Mouse (Mus musculus) limb, embryonic 12.5 days (tissue): ENCODE measurements around the gene Vmn1r234. TPM values are rescaled to one million over a fixed set of nuclear protein-coding genes. Genes with fewer than 3 reads are reported as not detected.
A peak's percentile ranks its signal among the peaks of the same experiment; 100 is the strongest.
"Not testable (repeated sequence)": the region's sequence is repeated elsewhere in the genome, so short reads cannot be mapped to it uniquely, and the experiment has no call there.

Experiments used
- ATAC-seq: fragments of 200-750 bp; cut with Nextera tagmentation; 2 replicates; pipeline ENCODE4 v1.8.0; 2017; ENCODE audit warnings: low read depth, moderate TSS enrichment; ENCODE audit not compliant: insufficient number of reproducible peaks, insufficient read depth, low FRiP score, low TSS enrichment
- H3K27ac ChIP-seq: fragments of 300-500 bp; sonication (generic); 2 replicates; pipeline ENCODE4 v1.5.1; 2016; ENCODE audit warnings: mild to moderate bottlenecking, moderate library complexity
- H3K27me3 ChIP-seq: fragments of 300-500 bp; sonication (generic); 2 replicates; pipeline ENCODE4 v1.6.1; 2016; ENCODE audit warnings: mild to moderate bottlenecking, moderate library complexity
- H3K36me3 ChIP-seq: fragments of 300-500 bp; sonication (generic); 2 replicates; pipeline ENCODE4 v1.6.1; 2016; ENCODE audit warnings: mild to moderate bottlenecking, moderate library complexity
- H3K4me1 ChIP-seq: fragments of 300-500 bp; sonication (generic); replicated peaks from 2 replicates; pipeline ENCODE4 v1.6.1; 2016
- H3K4me2 ChIP-seq: fragments of 300-500 bp; sonication (generic); 2 replicates; pipeline ENCODE4 v1.6.1; 2016; ENCODE audit warnings: mild to moderate bottlenecking, moderate library complexity
- H3K4me3 ChIP-seq: fragments of 300-500 bp; sonication (generic); replicated peaks from 2 replicates; pipeline ENCODE4 v1.5.1; 2016; ENCODE audit warnings: mild to moderate bottlenecking
- H3K9ac ChIP-seq: fragments of 300-500 bp; sonication (generic); replicated peaks from 2 replicates; pipeline ENCODE4 v1.6.1; 2016; ENCODE audit warnings: mild to moderate bottlenecking, moderate library complexity
- H3K9me3 ChIP-seq: fragments of 300-500 bp; sonication (generic); 2 replicates; pipeline ENCODE4 v1.6.1; 2016; ENCODE audit warnings: mild to moderate bottlenecking, moderate library complexity
- WGBS: fragments of 180-500 bp; shearing (Covaris S2); methylation state at CpG from one replicate; pipeline ENCODE4 v1.1.7; 2016; 5-methylcytosine and 5-hydroxymethylcytosine counted together
- microRNA-seq: library from miRNA; unstranded; fragments of <30 nt; microRNA quantifications from one replicate; pipeline ENCODE4, GENCODE M21; 2017
- polyA plus RNA-seq: library from polyadenylated mRNA; unstranded; fragments of >200 nt; fragmentation: Nextera tagmentation; extraction: Ambion mirVana; gene quantifications from 2 replicates; pipeline ENCODE4 v1.2.1, GENCODE M21; 2016

Vmn1r234 gene
- not detected in 2 replicates for polyA plus RNA-seq

- Histone ChIP-seq H3K9ac (no peak within 1 kb of the TSS), H3K9me3 (no peaks in the 10 kb centered on the region), H3K27me3 (no peaks in the 10 kb centered on the region), H3K4me2 (no peak within 1 kb of the TSS), H3K4me3 (no peak within 1 kb of the TSS), H3K27ac (no peak within 1 kb of the TSS), H3K36me3 (no peaks in the 10 kb centered on the region), H3K4me1 (no peaks in the 10 kb centered on the region)
- 82% methylated on average over 1 of the region's 1 CpGs for WGBS
- ATAC-seq: no peak
Observed at GRCm38 (mm10) chr17:21225787-21226186, at the start of gene Vmn1r234. TSS of gene Vmn1r234 (plus strand) at chr17:21226087.

GRCm38 (mm10) chr17:21211081-21211480 is 14.8 kb upstream of the Vmn1r234 start:
- 96% methylated on average over 1 of the region's 1 CpGs for WGBS
- not testable (repeated sequence) for H3K4me3 ChIP-seq, ATAC-seq, H3K9ac ChIP-seq, H3K27me3 ChIP-seq, H3K4me2 ChIP-seq, H3K4me1 ChIP-seq, H3K36me3 ChIP-seq, H3K9me3 ChIP-seq, H3K27ac ChIP-seq

- Histone ChIP-seq H3K36me3 (no peaks in the 10 kb centered on the region), H3K27ac (no peak overlapping the region), H3K4me2 (no peak overlapping the region), H3K27me3 (no peaks in the 10 kb centered on the region), H3K9ac (no peak overlapping the region), H3K4me3 (no peak overlapping the region), H3K9me3 (no peaks in the 10 kb centered on the region), H3K4me1 (no peaks in the 10 kb centered on the region)
- WGBS: 26% methylated on average over 9 of the region's 9 CpGs
- ATAC-seq: peak; percentile 20; the same call in 1 of the 2 replicates
Observed at GRCm38 (mm10) chr17:21231654-21232053, 5.8 kb downstream of the Vmn1r234 start.

- no peaks in the 10 kb centered on the region for H3K36me3 ChIP-seq
- H3K4me2 ChIP-seq: no peak within 1 kb of the TSS
- no peaks in the 10 kb centered on the region for H3K4me1 ChIP-seq
- no peaks in the 10 kb centered on the region for H3K9me3 ChIP-seq
- H3K9ac ChIP-seq: no peak within 1 kb of the TSS
- no peak for ATAC-seq
- no peak within 1 kb of the TSS for H3K4me3 ChIP-seq
- H3K27ac ChIP-seq: no peak within 1 kb of the TSS
- no peaks in the 10 kb centered on the region for H3K27me3 ChIP-seq
Observed at GRCm38 (mm10) chr17:21256111-21256510, 30.2 kb downstream of the Vmn1r234 start, which contains the start of gene Vmn1r235. TSS of gene Vmn1r235 (plus strand) at chr17:21256411.

GRCm38 (mm10) chr17:21272103-21272502 is 46.2 kb downstream of the Vmn1r234 start:
- no peaks in the 10 kb centered on the region for H3K4me1 ChIP-seq
- no peaks in the 10 kb centered on the region for H3K9me3 ChIP-seq
- no peak overlapping the region for H3K4me2 ChIP-seq
- no peak overlapping the region for H3K4me3 ChIP-seq
- no peaks in the 10 kb centered on the region for H3K27me3 ChIP-seq
- H3K36me3 ChIP-seq: no peaks in the 10 kb centered on the region
- H3K9ac ChIP-seq: no peak overlapping the region
- WGBS: 16% methylated on average over 4 of the region's 4 CpGs
- no peak for ATAC-seq
- no peak overlapping the region for H3K27ac ChIP-seq

- H3K36me3 ChIP-seq: no peaks in the 10 kb centered on the region
- 80% methylated on average over 3 of the region's 3 CpGs for WGBS
- H3K27me3 ChIP-seq: no peaks in the 10 kb centered on the region
Observed at GRCm38 (mm10) chr17:21282642-21283041, 56.8 kb downstream of the Vmn1r234 start, which contains the start of gene Vmn1r236. TSS of gene Vmn1r236 (plus strand) at chr17:21282942.

GRCm38 (mm10) chr17:21284395-21284794 is 58.5 kb downstream of the Vmn1r234 start:
- H3K4me1 ChIP-seq: no peaks in the 10 kb centered on the region
- H3K9ac ChIP-seq: no peak overlapping the region
- H3K36me3 ChIP-seq: no peaks in the 10 kb centered on the region
- H3K27me3 ChIP-seq: no peaks in the 10 kb centered on the region
- no peak overlapping the region for H3K4me3 ChIP-seq
- ATAC-seq: no peak
- H3K9me3 ChIP-seq: no peaks in the 10 kb centered on the region
- H3K27ac ChIP-seq: no peak overlapping the region
- no peak overlapping the region for H3K4me2 ChIP-seq

More at GRCm38 (mm10) chr17:21282642-21283041, 56.8 kb downstream of the Vmn1r234 start, which contains the start of gene Vmn1r236:
- ATAC-seq: no peak
- Histone ChIP-seq H3K4me2 (no peak within 1 kb of the TSS), H3K27ac (no peak within 1 kb of the TSS), H3K9me3 (no peaks in the 10 kb centered on the region), H3K4me1 (no peaks in the 10 kb centered on the region), H3K4me3 (no peak within 1 kb of the TSS), H3K9ac (no peak within 1 kb of the TSS)

Small RNAs within 50 kb of the gene (microRNA-seq; reads per million reads assigned to microRNA genes)
- not detected for gene Gm26384

Other genes with a start within 250 kb of the Vmn1r234 start
- gene Vmn1r233, start 229.6 kb upstream of the Vmn1r234 start, polyA plus RNA-seq: not detected in 2 replicates
- gene Zfp160, start 217.2 kb upstream of the Vmn1r234 start, polyA plus RNA-seq: 19.7 and 19.9 TPM in 2 replicates
- not detected in 2 replicates for gene Vmn1r235, start 30.3 kb downstream of the Vmn1r234 start, polyA plus RNA-seq
- gene Vmn1r236, start 56.9 kb downstream of the Vmn1r234 start, polyA plus RNA-seq: not detected in 2 replicates
- gene Vmn1r237, start 85.8 kb downstream of the Vmn1r234 start, polyA plus RNA-seq: not detected in 2 replicates
- 3.1 TPM in 2 replicates for gene Zfp677, start 157.7 kb downstream of the Vmn1r234 start, polyA plus RNA-seq
- gene Zfp54, start 197.1 kb downstream of the Vmn1r234 start, polyA plus RNA-seq: 2.4 and 2.8 TPM in 2 replicates
- gene Zfp51, start 224.3 kb downstream of the Vmn1r234 start, polyA plus RNA-seq: 15.4 and 16.3 TPM in 2 replicates